23 mouse cellular contexts compared by ENCODE assay signal in genomic region chr7:89157356-89157755, GRCm38 (mm10).
DNase-seq lines count a peak whose midpoint lies in the region; ATAC-seq and TF ChIP-seq lines count a peak whose summit lies in the region.
"Had no signal": no experiment of that assay in that cellular context is flagged by ENCODE, and none has a peak within 500 bp of the region (broad histone marks: within the 10 kb centered on the region; RNA-seq: fewer than 3 reads in every experiment).

No protein-coding gene starts in this region.

- H3K36me3 ChIP-seq in kidney, embryonic 14.5 days (ENCODE audit: control insufficient read depth, insufficient read depth, low read length) = peaks cover 9% of the 10 kb centered on the region; the same call in 1 of the 2 replicates
- peaks cover 36% of the 10 kb centered on the region for H3K36me3 ChIP-seq in kidney, embryonic 15.5 days
- H3K36me3 ChIP-seq in intestine, embryonic 15.5 days = no peaks in the 10 kb centered on the region
- peaks cover 19% of the 10 kb centered on the region for H3K36me3 ChIP-seq in limb, embryonic 14.5 days (ENCODE audit: control insufficient read depth, insufficient read depth, low read length)
- H3K36me3 ChIP-seq in hindbrain, embryonic 13.5 days = peaks cover 19% of the 10 kb centered on the region

- no peak overlapping the region for H3K4me2 ChIP-seq in kidney, embryonic 14.5 days (replicated peaks; ENCODE audit: low read depth, low read length)
- H3K4me2 ChIP-seq in kidney, embryonic 15.5 days = no peak overlapping the region
- H3K4me2 ChIP-seq in intestine, embryonic 15.5 days (replicated peaks) = no peak overlapping the region
- H3K4me2 ChIP-seq in limb, embryonic 14.5 days (replicated peaks; ENCODE audit: low read depth, low read length, severe bottlenecking) = no peak overlapping the region
- H3K4me2 ChIP-seq in hindbrain, embryonic 13.5 days = no peak overlapping the region
- H3K4me2 ChIP-seq: liver, embryonic 15.5 days; lung, embryonic 15.5 days; midbrain, embryonic 13.5 days had no signal

- no peak for DNase-seq in limb, embryonic 14.5 days (ENCODE audit: low spot score)
- DNase-seq in frontal cortex, postnatal 25 days (ENCODE audit: low spot score in 2 of 2) = no peak
- no peak for DNase-seq in cerebellum, adult 9-10 months
- DNase-seq: adrenal gland, adult 8-10 months; cerebellum, adult 2 months; cerebellum, postnatal 36 days; gastrocnemius, postnatal 14 days; heart, adult 18-20 months; kidney, adult 2 months; kidney, postnatal 14 days; liver; lung, postnatal 36 days had no signal

- H3K9ac ChIP-seq in kidney, embryonic 14.5 days (ENCODE audit: low read depth, low read length) = no peak overlapping the region
- no peak overlapping the region for H3K9ac ChIP-seq in kidney, embryonic 15.5 days
- no peak overlapping the region for H3K9ac ChIP-seq in intestine, embryonic 15.5 days
- H3K9ac ChIP-seq in limb, embryonic 14.5 days (ENCODE audit: low read depth, low read length, severe bottlenecking) = no peak overlapping the region
- H3K9ac ChIP-seq in hindbrain, embryonic 13.5 days = no peak overlapping the region
- H3K9ac ChIP-seq: liver, embryonic 15.5 days; lung, embryonic 15.5 days; midbrain, embryonic 13.5 days had no signal

- no peak overlapping the region for H3K27ac ChIP-seq in kidney, embryonic 14.5 days (ENCODE audit: low read depth, low read length)
- H3K27ac ChIP-seq in kidney, embryonic 15.5 days = no peak overlapping the region
- no peak overlapping the region for H3K27ac ChIP-seq in intestine, embryonic 15.5 days
- no peak overlapping the region for H3K27ac ChIP-seq in limb, embryonic 14.5 days (replicated peaks; ENCODE audit: low read depth, low read length)
- H3K27ac ChIP-seq in hindbrain, embryonic 13.5 days = no peak overlapping the region
- H3K27ac ChIP-seq: layer of hippocampus, adult 2 months; liver, embryonic 15.5 days; lung, embryonic 15.5 days; midbrain, embryonic 13.5 days had no signal

- WGBS in kidney, embryonic 14.5 days = 70% methylated on average over 8 of the region's 8 CpGs
- 74% methylated on average over 8 of the region's 8 CpGs for WGBS in kidney, embryonic 15.5 days
- WGBS in intestine, embryonic 15.5 days = 77% methylated on average over 8 of the region's 8 CpGs
- WGBS in limb, embryonic 14.5 days = 67% methylated on average over 8 of the region's 8 CpGs
- WGBS in hindbrain, embryonic 13.5 days = 88% methylated on average over 8 of the region's 8 CpGs

- ATAC-seq in kidney, embryonic 14.5 days (ENCODE audit: low FRiP score, low TSS enrichment) = 0 out of 2 replicates have a peak, but pooled peaks have one; percentile 20
- ATAC-seq in kidney, embryonic 15.5 days (replicated peaks; ENCODE audit: low FRiP score) = no peak
- peak; percentile 50 for ATAC-seq in intestine, embryonic 15.5 days
- ATAC-seq in limb, embryonic 14.5 days (ENCODE audit: low FRiP score, low read depth) = peak; percentile 38; the same call in 1 of the 2 replicates
- no peak for ATAC-seq in hindbrain, embryonic 13.5 days (ENCODE audit: low FRiP score)
- ATAC-seq: activated CD4-positive, CD25-positive, alpha-beta regulatory T cell, adult 4 months; forebrain, embryonic 14.5 days; midbrain, embryonic 13.5 days had no signal

- no peaks in the 10 kb centered on the region for H3K9me3 ChIP-seq in kidney, embryonic 14.5 days (ENCODE audit: control insufficient read depth, low read length)
- H3K9me3 ChIP-seq in kidney, embryonic 15.5 days (replicated peaks) = no peaks in the 10 kb centered on the region
- H3K9me3 ChIP-seq in intestine, embryonic 15.5 days = no peaks in the 10 kb centered on the region
- H3K9me3 ChIP-seq in limb, embryonic 14.5 days (ENCODE audit: control insufficient read depth, low read length) = no peaks in the 10 kb centered on the region
- no peaks in the 10 kb centered on the region for H3K9me3 ChIP-seq in hindbrain, embryonic 13.5 days
- H3K9me3 ChIP-seq: liver, embryonic 15.5 days; lung, embryonic 15.5 days; megakaryocyte, embryonic 14.5 days; midbrain, embryonic 13.5 days had no signal

- no peaks in the 10 kb centered on the region for H3K27me3 ChIP-seq in kidney, embryonic 14.5 days (ENCODE audit: control insufficient read depth, insufficient read depth, low read length)
- H3K27me3 ChIP-seq in kidney, embryonic 15.5 days = no peaks in the 10 kb centered on the region
- no peaks in the 10 kb centered on the region for H3K27me3 ChIP-seq in intestine, embryonic 15.5 days (replicated peaks)
- no peaks in the 10 kb centered on the region for H3K27me3 ChIP-seq in limb, embryonic 14.5 days (ENCODE audit: control insufficient read depth, insufficient read depth, low read length)
- no peaks in the 10 kb centered on the region for H3K27me3 ChIP-seq in hindbrain, embryonic 13.5 days
- H3K27me3 ChIP-seq: liver, embryonic 15.5 days; lung, embryonic 15.5 days; megakaryocyte, embryonic 14.5 days; midbrain, embryonic 13.5 days had no signal

- TF ChIP-seq POLR2A in limb, embryonic 14.5 days (IDR thresholded peaks at IDR 0.05; ENCODE audit: borderline replicate concordance, extremely low read depth, insufficient read depth, insufficient read length) = no peak

- 0 out of 2 replicates have a peak, but pooled peaks cover 2% of the 10 kb centered on the region for H3K4me1 ChIP-seq in kidney, embryonic 14.5 days (ENCODE audit: control insufficient read depth, insufficient read depth, low read length)
- peaks cover 14% of the 10 kb centered on the region; the same call in 1 of the 2 replicates for H3K4me1 ChIP-seq in kidney, embryonic 15.5 days
- no peaks in the 10 kb centered on the region for H3K4me1 ChIP-seq in intestine, embryonic 15.5 days (replicated peaks)
- H3K4me1 ChIP-seq in limb, embryonic 14.5 days (ENCODE audit: control insufficient read depth, insufficient read depth, low read length) = peaks cover 24% of the 10 kb centered on the region
- no peaks in the 10 kb centered on the region for H3K4me1 ChIP-seq in hindbrain, embryonic 13.5 days (replicated peaks)
- H3K4me1 ChIP-seq: midbrain, embryonic 13.5 days had no signal

- no peak overlapping the region for H3K4me3 ChIP-seq in kidney, embryonic 14.5 days (ENCODE audit: low read length)
- H3K4me3 ChIP-seq in kidney, embryonic 15.5 days (replicated peaks) = no peak overlapping the region
- no peak overlapping the region for H3K4me3 ChIP-seq in intestine, embryonic 15.5 days (replicated peaks)
- H3K4me3 ChIP-seq in limb, embryonic 14.5 days (replicated peaks; ENCODE audit: low read length) = no peak overlapping the region
- H3K4me3 ChIP-seq in hindbrain, embryonic 13.5 days = no peak overlapping the region
- H3K4me3 ChIP-seq: layer of hippocampus, adult 2 months; liver, embryonic 15.5 days; lung, embryonic 15.5 days; megakaryocyte, embryonic 14.5 days; midbrain, embryonic 13.5 days had no signal

Comparison
In these comparisons a context has a peak if more than half of its experiments do, and no peak if none do; other contexts are left out.
1. ATAC-seq: peak in kidney, embryonic 14.5 days (single experiment), intestine, embryonic 15.5 days (single experiment) and limb, embryonic 14.5 days (single experiment); none in kidney, embryonic 15.5 days (single experiment) and hindbrain, embryonic 13.5 days (single experiment).